Mouse (Mus musculus) midbrain, embryonic 16.5 days (tissue): Measurements from ENCODE around the gene Dennd4c. TPM values are rescaled to one million over a fixed set of nuclear protein-coding genes. Genes with fewer than 3 reads are reported as not detected.

Source experiments
- ATAC-seq: fragments of 200-750 bp; cut with Nextera tagmentation; 2 replicates; pipeline ENCODE4 v1.8.0; 2017; ENCODE audit warnings: moderate TSS enrichment
- H3K27ac ChIP-seq: fragments of 300-500 bp; sonication (generic); 2 replicates; pipeline ENCODE4 v1.5.1; 2014; ENCODE audit warnings: mild to moderate bottlenecking, low read length, mixed read lengths
- H3K27me3 ChIP-seq: fragments of 300-500 bp; sonication (generic); 2 replicates; pipeline ENCODE4 v1.6.1; 2014; ENCODE audit warnings: low read depth, low read length, mixed read lengths; ENCODE audit not compliant: control insufficient read depth, insufficient read depth
- H3K36me3 ChIP-seq: fragments of 300-500 bp; sonication (generic); 2 replicates; pipeline ENCODE4 v1.6.1; 2014; ENCODE audit warnings: mild to moderate bottlenecking, low read length, moderate library complexity, mixed read lengths; ENCODE audit not compliant: control insufficient read depth, insufficient read depth
- H3K4me1 ChIP-seq: fragments of 300-500 bp; sonication (generic); 2 replicates; pipeline ENCODE4 v1.6.1; 2014; ENCODE audit warnings: mild to moderate bottlenecking, low read length, mixed read lengths; ENCODE audit not compliant: control insufficient read depth, insufficient read depth
- H3K4me2 ChIP-seq: fragments of 300-500 bp; sonication (generic); 2 replicates; pipeline ENCODE4 v1.6.1; 2014; ENCODE audit warnings: mild to moderate bottlenecking, low read length, mixed read lengths
- H3K4me3 ChIP-seq: fragments of 300-500 bp; sonication (generic); 2 replicates; pipeline ENCODE4 v1.5.1; 2014; ENCODE audit warnings: low read depth, mild to moderate bottlenecking, low read length, moderate library complexity, mixed read lengths
- H3K9ac ChIP-seq: fragments of 300-500 bp; sonication (generic); 2 replicates; pipeline ENCODE4 v1.6.1; 2014; ENCODE audit warnings: low read depth, low read length, mixed read lengths
- H3K9me3 ChIP-seq: fragments of 300-500 bp; sonication (generic); replicated peaks from 2 replicates; pipeline ENCODE4 v1.6.1; 2014; ENCODE audit warnings: mild to moderate bottlenecking, low read length, mixed read lengths; ENCODE audit not compliant: control insufficient read depth, poor library complexity, severe bottlenecking
- WGBS: fragments of 180-500 bp; shearing (Covaris S2); extraction: QIAGEN DNeasy Blood & Tissue Kit; methylation state at CpG from one replicate; pipeline ENCODE4 v1.1.7; 2014; 5-methylcytosine and 5-hydroxymethylcytosine counted together
- polyA plus RNA-seq: library from polyadenylated mRNA; unstranded; fragments of >200 nt; fragmentation: Nextera tagmentation; extraction: Ambion mirVana; gene quantifications from 2 replicates; pipeline ENCODE4 v1.2.1, GENCODE M21; 2015

The Dennd4c gene
- polyA plus RNA-seq, 1 experiment from 2014 or later: 2.1 TPM

- Histone ChIP-seq H3K27me3 (no peaks in the 10 kb centered on the region), H3K4me3 (peak overlapping the region; percentile 95), H3K4me1 (peaks cover 14% of the 10 kb centered on the region), H3K36me3 (no peaks in the 10 kb centered on the region), H3K4me2 (peak overlapping the region; percentile 64), H3K9me3 (no peaks in the 10 kb centered on the region), H3K9ac (peak overlapping the region; percentile 97), H3K27ac (no peak overlapping the region)
- ATAC-seq: no peak
- WGBS: under 1% methylated on average over 13 of the region's 13 CpGs
These were observed 1.0 kb downstream of the Dennd4c start for GRCm38 (mm10) chr4:86749361-86749841.

GRCm38 (mm10) chr4:86750346-86750945 is 2.1 kb downstream of the Dennd4c start:
- H3K9me3 ChIP-seq: no peaks in the 10 kb centered on the region
- WGBS: 78% methylated on average over 10 of the region's 10 CpGs
- no peaks in the 10 kb centered on the region for H3K27me3 ChIP-seq
- ATAC-seq: no peak
- no peak overlapping the region for H3K27ac ChIP-seq
- H3K4me2 ChIP-seq: peak overlapping the region; percentile 27; the same call in 1 of the 2 replicates
- peaks cover 14% of the 10 kb centered on the region for H3K4me1 ChIP-seq
- no peak overlapping the region for H3K9ac ChIP-seq
- no peaks in the 10 kb centered on the region for H3K36me3 ChIP-seq
- no peak overlapping the region for H3K4me3 ChIP-seq

GRCm38 (mm10) chr4:86764307-86764706 is 16.0 kb downstream of the Dennd4c start:
- H3K27ac ChIP-seq: no peak overlapping the region
- no peaks in the 10 kb centered on the region for H3K27me3 ChIP-seq
- no peak for ATAC-seq
- no peaks in the 10 kb centered on the region for H3K4me1 ChIP-seq
- no peak overlapping the region for H3K4me2 ChIP-seq
- H3K4me3 ChIP-seq: no peak overlapping the region
- H3K36me3 ChIP-seq: no peaks in the 10 kb centered on the region
- H3K9ac ChIP-seq: no peak overlapping the region
- H3K9me3 ChIP-seq: 0 out of 2 replicates have a peak, but pooled peaks cover 2% of the 10 kb centered on the region

GRCm38 (mm10) chr4:86777587-86777986 is 29.2 kb downstream of the Dennd4c start:
- no peak overlapping the region for H3K4me2 ChIP-seq
- no peak for ATAC-seq
- no peaks in the 10 kb centered on the region for H3K4me1 ChIP-seq
- no peak overlapping the region for H3K4me3 ChIP-seq
- H3K9ac ChIP-seq: no peak overlapping the region
- no peaks in the 10 kb centered on the region for H3K9me3 ChIP-seq
- H3K27ac ChIP-seq: no peak overlapping the region
- H3K36me3 ChIP-seq: peaks cover 4% of the 10 kb centered on the region
- no peaks in the 10 kb centered on the region for H3K27me3 ChIP-seq
- 92% methylated on average over 9 of the region's 9 CpGs for WGBS

GRCm38 (mm10) chr4:86810604-86811003 is 62.2 kb downstream of the Dennd4c start:
- Histone ChIP-seq H3K9ac (no peak overlapping the region), H3K4me3 (no peak overlapping the region), H3K27ac (no peak overlapping the region), H3K4me1 (no peaks in the 10 kb centered on the region), H3K36me3 (no peaks in the 10 kb centered on the region), H3K27me3 (no peaks in the 10 kb centered on the region), H3K9me3 (no peaks in the 10 kb centered on the region), H3K4me2 (no peak overlapping the region)
- WGBS: 55% methylated on average over 2 of the region's 2 CpGs
- ATAC-seq: no peak

GRCm38 (mm10) chr4:86814850-86815249 is 66.5 kb downstream of the Dennd4c start:
- no peaks in the 10 kb centered on the region for H3K4me1 ChIP-seq
- ATAC-seq: no peak
- H3K4me3 ChIP-seq: no peak overlapping the region
- H3K9ac ChIP-seq: no peak overlapping the region
- no peaks in the 10 kb centered on the region for H3K27me3 ChIP-seq
- H3K4me2 ChIP-seq: no peak overlapping the region
- H3K27ac ChIP-seq: no peak overlapping the region
- H3K9me3 ChIP-seq: no peaks in the 10 kb centered on the region
- H3K36me3 ChIP-seq: no peaks in the 10 kb centered on the region
- 98% methylated on average over 3 of the region's 3 CpGs for WGBS

- WGBS: 81% methylated on average over 2 of the region's 2 CpGs
These were observed 74.8 kb downstream of the Dennd4c start for GRCm38 (mm10) chr4:86823169-86823568.

GRCm38 (mm10) chr4:86825143-86825542 is 76.8 kb downstream of the Dennd4c start:
- Histone ChIP-seq H3K9me3 (no peaks in the 10 kb centered on the region), H3K36me3 (peaks cover 20% of the 10 kb centered on the region), H3K27me3 (no peaks in the 10 kb centered on the region), H3K9ac (no peak overlapping the region), H3K4me3 (no peak overlapping the region), H3K27ac (no peak overlapping the region), H3K4me1 (no peaks in the 10 kb centered on the region), H3K4me2 (no peak overlapping the region)
- WGBS: 91% methylated on average over 7 of the region's 7 CpGs
- no peak for ATAC-seq

More at GRCm38 (mm10) chr4:86823169-86823568, 74.8 kb downstream of the Dennd4c start:
- Histone ChIP-seq H3K27me3 (no peaks in the 10 kb centered on the region), H3K4me2 (no peak overlapping the region), H3K4me1 (no peaks in the 10 kb centered on the region), H3K36me3 (peaks cover 16% of the 10 kb centered on the region), H3K27ac (no peak overlapping the region), H3K4me3 (no peak overlapping the region), H3K9me3 (no peaks in the 10 kb centered on the region), H3K9ac (no peak overlapping the region)
- ATAC-seq: no peak

- Histone ChIP-seq H3K9ac (no peak overlapping the region), H3K36me3 (peaks cover 10% of the 10 kb centered on the region; the same call in 1 of the 2 replicates), H3K4me1 (no peaks in the 10 kb centered on the region), H3K9me3 (no peaks in the 10 kb centered on the region), H3K27me3 (no peaks in the 10 kb centered on the region), H3K4me2 (no peak overlapping the region), H3K4me3 (no peak overlapping the region), H3K27ac (no peak overlapping the region)
- WGBS: 96% methylated on average over 2 of the region's 2 CpGs
- no peak for ATAC-seq
These were observed 83.5 kb downstream of the Dennd4c start for GRCm38 (mm10) chr4:86831896-86832295.
